Mouse (Mus musculus) c-Kit-negative CD71-positive TER-119-positive erythroid progenitor cells, embryonic 14.5 days (primary cell): ENCODE measurements around the gene Trim30b.
"Not testable (repeated sequence)": the region's sequence is repeated elsewhere in the genome, so short reads cannot be mapped to it uniquely, and the experiment has no call there.

ENCODE experiments used
- DNase-seq: peaks from one replicate; pipeline ENCODE4 v3.0.0-alpha.2; 2013; ENCODE audit warnings: low read depth, low spot score

The Trim30b gene

GRCm38 (mm10) chr7:104369736-104370414, at the start of gene Trim30b:
TSS of gene Trim30b (minus strand) at chr7:104369884.
- DNase-seq, result no peak

GRCm38 (mm10) chr7:104404460-104404950, 34.8 kb upstream of the Trim30b start:
- no peak for DNase-seq

DNA sequence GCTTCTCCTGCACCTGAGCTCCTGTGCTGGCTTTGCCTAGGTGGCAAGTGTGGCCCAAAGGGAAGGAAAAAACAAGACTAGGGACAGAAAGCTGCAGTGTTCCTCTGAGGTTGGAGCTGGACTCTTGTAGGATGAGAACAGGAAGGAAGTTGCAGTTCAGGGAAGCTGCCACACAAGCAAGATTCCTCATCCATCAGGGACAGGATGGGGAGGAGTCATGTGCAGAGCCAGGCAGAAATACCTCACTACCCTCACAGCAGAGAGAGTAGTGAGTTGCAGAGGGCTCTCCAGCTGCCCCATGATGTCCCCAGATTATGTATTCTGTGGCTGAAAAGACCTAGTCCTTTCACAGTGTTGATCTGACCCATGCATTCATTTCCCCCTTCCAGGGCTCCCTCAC, 31.5 kb upstream of the Trim30b start:
- DNase-seq, result no peak

GRCm38 (mm10) chr7:104400698-104401097, 31.0 kb upstream of the Trim30b start, which contains the start of gene Trim30c:
TSS of gene Trim30c (minus strand) at chr7:104400837.
- DNase-seq, result no peak

GRCm38 (mm10) chr7:104398492-104398891, 28.8 kb upstream of the Trim30b start:
- no peak for DNase-seq

GRCm38 (mm10) chr7:104366339-104366738, 3.3 kb downstream of the Trim30b start:
- DNase-seq, result no peak

DNA sequence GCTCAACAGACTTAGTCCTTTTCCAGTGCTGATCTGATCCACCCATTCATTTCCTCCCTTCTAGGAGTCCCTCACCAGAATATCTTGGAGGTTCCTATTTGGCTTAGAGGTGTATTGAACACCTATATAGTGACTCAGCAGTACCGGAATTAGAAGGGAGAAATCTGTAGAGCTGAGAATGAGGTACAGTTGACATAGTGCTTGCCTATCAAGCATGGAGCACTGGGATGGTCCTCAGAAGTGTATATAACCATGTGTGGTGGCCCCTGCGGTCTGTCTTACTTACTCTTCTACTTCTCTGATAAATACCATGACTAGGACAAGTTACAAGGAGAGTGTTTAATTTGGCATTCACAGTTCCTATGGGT, 16.1 kb downstream of the Trim30b start:
- no peak for DNase-seq

GRCm38 (mm10) chr7:104352717-104353599, 16.7 kb downstream of the Trim30b start, which contains the start of gene Trim12c:
TSS of gene Trim12c (minus strand) at chr7:104353362.
- peak; percentile 55 for DNase-seq

GRCm38 (mm10) chr7:104348043-104348442, 21.6 kb downstream of the Trim30b start:
- not testable (repeated sequence) for DNase-seq

DNA sequence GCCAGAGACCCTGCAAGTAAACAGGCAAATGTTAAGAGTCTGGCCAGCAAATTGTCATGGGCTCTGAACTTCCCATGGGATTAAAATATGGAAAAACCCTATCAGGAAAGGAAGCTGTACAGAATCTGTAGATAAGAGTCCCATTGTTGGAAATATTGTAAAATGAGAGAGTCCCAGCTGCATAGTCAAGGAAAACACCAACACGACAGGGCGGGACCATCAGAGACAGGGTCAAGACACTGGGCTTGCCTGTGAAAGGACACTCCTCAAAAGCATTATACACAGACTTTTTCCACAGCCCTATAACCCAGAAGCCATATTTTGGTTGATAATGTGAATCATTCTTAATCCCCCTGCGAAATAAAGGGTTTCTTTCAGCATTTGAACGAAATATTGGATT, 28.9 kb downstream of the Trim30b start:
- not testable (repeated sequence) for DNase-seq

DNA sequence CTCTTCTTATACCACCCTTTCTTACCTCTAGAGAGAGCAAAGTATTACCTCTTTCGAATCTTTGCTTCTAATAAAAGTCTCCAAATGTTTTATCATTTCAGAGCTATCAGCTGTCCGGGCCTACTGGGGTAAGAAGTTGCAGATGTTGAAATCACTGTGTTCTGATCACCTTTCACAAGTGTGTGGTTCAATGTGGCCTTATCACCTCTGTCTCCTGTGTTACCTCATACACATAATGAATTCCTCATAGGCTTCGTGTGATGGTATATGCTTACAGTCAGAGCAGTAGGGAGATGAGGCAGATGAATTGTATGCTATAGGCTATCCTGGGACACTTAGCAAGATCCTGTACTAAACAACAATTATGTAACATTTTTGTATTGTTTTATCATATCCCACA, 34.1 kb downstream of the Trim30b start:
- DNase-seq, result not testable (repeated sequence)

DNA sequence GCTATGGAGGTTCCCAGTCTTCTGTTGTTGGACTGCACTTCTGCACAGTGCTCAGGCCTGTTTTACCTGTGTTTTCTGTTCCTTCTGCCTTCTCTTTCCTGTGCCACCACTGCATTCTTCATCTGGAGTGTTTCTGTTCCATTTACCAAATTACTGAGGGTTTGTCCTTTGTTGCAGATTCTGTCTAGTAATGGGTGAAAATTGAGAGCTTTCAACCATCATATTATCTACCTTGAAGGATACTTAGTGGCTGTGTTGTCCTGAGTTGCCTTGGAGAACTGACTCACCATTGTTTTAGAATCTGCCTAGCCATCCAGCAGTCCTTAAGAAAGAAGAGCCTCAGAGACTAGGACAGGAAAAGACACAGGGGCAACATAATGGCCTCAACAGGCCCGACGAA, 40.5 kb downstream of the Trim30b start, which contains the start of gene Trim34b:
TSS of gene Trim34b (plus strand) at position 301 of the 400 bp plus-strand sequence.
- not testable (repeated sequence) for DNase-seq

DNA sequence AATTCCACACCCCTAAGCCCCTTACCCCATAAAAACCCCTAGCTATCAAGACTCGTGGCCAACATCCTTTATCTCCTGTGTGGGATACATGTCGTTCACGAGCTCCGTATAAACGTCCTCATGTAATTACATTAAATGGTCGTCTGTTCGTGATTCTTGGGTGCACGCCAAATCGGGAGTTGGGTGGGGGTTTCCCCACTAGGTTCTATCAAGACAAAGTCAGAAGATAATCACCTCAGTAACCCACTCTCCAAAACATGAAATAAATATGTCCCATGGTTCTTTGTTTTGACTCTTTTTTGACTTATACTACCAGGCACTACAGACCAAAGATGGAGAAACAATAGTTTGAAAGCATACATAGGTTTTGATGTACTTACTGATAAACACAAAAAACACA, 47.7 kb downstream of the Trim30b start:
- no peak for DNase-seq

DNA sequence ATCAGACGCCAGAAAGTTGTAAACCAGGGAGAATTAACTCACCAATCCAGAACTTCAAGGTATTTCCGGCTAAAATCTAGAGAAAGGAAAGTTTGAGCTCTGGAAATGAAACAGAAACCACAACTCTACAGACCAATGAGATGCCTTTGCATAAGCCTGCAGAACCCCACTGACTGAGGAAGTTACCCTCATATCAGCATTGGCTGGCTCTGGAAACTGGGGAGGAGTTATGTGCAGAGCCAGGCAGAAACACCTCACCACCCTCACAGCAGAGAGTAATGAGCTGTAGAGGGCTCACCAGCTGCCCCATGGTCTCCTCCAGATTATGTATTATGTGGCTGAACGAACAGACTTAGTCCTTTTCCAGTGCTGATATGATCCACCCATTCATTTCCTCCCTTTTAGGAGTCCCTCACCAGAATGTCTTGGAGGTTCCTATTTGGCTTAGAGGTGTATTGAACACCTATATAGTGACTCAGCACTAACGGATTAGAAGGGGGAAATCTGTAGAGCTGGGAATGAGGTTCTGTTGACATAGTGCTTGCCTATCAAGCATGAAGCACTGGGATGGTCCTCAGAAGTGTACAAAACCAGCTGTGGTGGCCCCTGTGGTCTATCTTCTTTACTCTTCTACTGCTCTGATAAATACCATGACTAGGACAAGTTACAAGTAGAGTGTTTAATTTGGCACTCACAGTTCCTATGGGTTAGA, 54.2 kb downstream of the Trim30b start, which contains the start of gene Trim12a:
TSS of gene Trim12a (minus strand) at position 98 of the 712 bp plus-strand sequence.
- DNase-seq, result not testable (repeated sequence)

GRCm38 (mm10) chr7:104314796-104315353, 54.8 kb downstream of the Trim30b start:
- no peak for DNase-seq
